Mouse (Mus musculus) limb, embryonic 15.5 days (tissue): ENCODE measurements around the gene Pex16. TPM values are rescaled to one million over a fixed set of nuclear protein-coding genes. Genes with fewer than 3 reads are reported as not detected.
"Not testable (repeated sequence)": the region's sequence is repeated elsewhere in the genome, so short reads cannot be mapped to it uniquely, and the experiment has no call there.

ENCODE experiments used
- ATAC-seq: fragments of 200-750 bp; cut with Nextera tagmentation; 2 replicates; pipeline ENCODE4 v1.8.0; 2017; ENCODE audit warnings: low read depth, moderate TSS enrichment; ENCODE audit not compliant: insufficient number of reproducible peaks, low FRiP score, low TSS enrichment
- H3K27ac ChIP-seq: fragments of 300-500 bp; sonication (generic); 2 replicates; pipeline ENCODE4 v1.5.1; 2015; ENCODE audit warnings: moderate library complexity, mild to moderate bottlenecking, inconsistent platforms
- H3K27me3 ChIP-seq: fragments of 300-500 bp; sonication (generic); 2 replicates; pipeline ENCODE4 v1.6.1; 2015; ENCODE audit warnings: inconsistent platforms
- H3K36me3 ChIP-seq: fragments of 300-500 bp; sonication (generic); 2 replicates; pipeline ENCODE4 v1.6.1; 2015; ENCODE audit warnings: inconsistent platforms
- H3K4me1 ChIP-seq: fragments of 300-500 bp; sonication (generic); 2 replicates; pipeline ENCODE4 v1.6.1; 2015; ENCODE audit warnings: inconsistent platforms
- H3K4me2 ChIP-seq: fragments of 300-500 bp; sonication (generic); 2 replicates; pipeline ENCODE4 v1.6.1; 2015; ENCODE audit warnings: mild to moderate bottlenecking, inconsistent platforms
- H3K4me3 ChIP-seq: fragments of 300-500 bp; sonication (generic); 2 replicates; pipeline ENCODE4 v1.5.1; 2015; ENCODE audit warnings: mild to moderate bottlenecking, inconsistent platforms
- H3K9ac ChIP-seq: fragments of 300-500 bp; sonication (generic); 2 replicates; pipeline ENCODE4 v1.6.1; 2015; ENCODE audit warnings: inconsistent platforms
- H3K9me3 ChIP-seq: fragments of 300-500 bp; sonication (generic); 2 replicates; pipeline ENCODE4 v1.6.1; 2016; ENCODE audit warnings: inconsistent platforms
- WGBS: fragments of 180-500 bp; shearing (Covaris S2); methylation state at CpG from one replicate; pipeline ENCODE4 v1.1.7; 2015; 5-methylcytosine and 5-hydroxymethylcytosine counted together
- polyA plus RNA-seq: library from polyadenylated mRNA; unstranded; fragments of >200 nt; fragmentation: Nextera tagmentation; extraction: Ambion mirVana; gene quantifications from 2 replicates; pipeline ENCODE4 v1.2.1, GENCODE M21; 2015

The Pex16 gene
- polyA plus RNA-seq, 1 experiment from 2014 or later = 25.2 TPM

- WGBS = 85% methylated on average over 8 of the region's 8 CpGs
- no peak overlapping the region for H3K27ac ChIP-seq
- ATAC-seq = no peak
- H3K36me3 ChIP-seq = peaks cover 12% of the 10 kb centered on the region
- no peaks in the 10 kb centered on the region for H3K9me3 ChIP-seq
- no peak overlapping the region for H3K4me2 ChIP-seq
- no peak overlapping the region for H3K4me3 ChIP-seq
- no peaks in the 10 kb centered on the region for H3K27me3 ChIP-seq
- H3K4me1 ChIP-seq = peaks cover 50% of the 10 kb centered on the region
- H3K9ac ChIP-seq = no peak overlapping the region
Measured at GRCm38 (mm10) chr2:92391116-92391515, 16.6 kb downstream of the Pex16 start.

- H3K36me3 ChIP-seq = peaks cover 6% of the 10 kb centered on the region
- H3K4me1 ChIP-seq = peaks cover 50% of the 10 kb centered on the region
- WGBS = 20% methylated on average over 11 of the region's 11 CpGs
- 0 out of 2 replicates have a peak overlapping the region, but pooled peaks have one; percentile 14 for H3K9ac ChIP-seq
- ATAC-seq = no peak
- no peaks in the 10 kb centered on the region for H3K9me3 ChIP-seq
- H3K27me3 ChIP-seq = no peaks in the 10 kb centered on the region
- H3K4me2 ChIP-seq = peak overlapping the region; percentile 51
- H3K27ac ChIP-seq = peak overlapping the region; percentile 61
- H3K4me3 ChIP-seq = peak overlapping the region; percentile 35
Measured at GRCm38 (mm10) chr2:92391703-92392317, 17.3 kb downstream of the Pex16 start.

GRCm38 (mm10) chr2:92392318-92393264, 18.1 kb downstream of the Pex16 start:
- 0 out of 2 replicates have a peak overlapping the region, but pooled peaks have one; percentile 14 for H3K9ac ChIP-seq
- peak overlapping the region; percentile 51 for H3K4me2 ChIP-seq
- H3K27me3 ChIP-seq = no peaks in the 10 kb centered on the region
- no peaks in the 10 kb centered on the region for H3K36me3 ChIP-seq
- H3K27ac ChIP-seq = peak overlapping the region; percentile 61
- no peaks in the 10 kb centered on the region for H3K9me3 ChIP-seq
- WGBS = 3% methylated on average over 26 of the region's 26 CpGs
- H3K4me1 ChIP-seq = peaks cover 49% of the 10 kb centered on the region
- no peak for ATAC-seq
- peak overlapping the region; percentile 35 for H3K4me3 ChIP-seq

GRCm38 (mm10) chr2:92395535-92395934, 21.1 kb downstream of the Pex16 start:
- ATAC-seq = no peak
- WGBS = 75% methylated on average over 3 of the region's 3 CpGs
- Histone ChIP-seq H3K27ac (no peak overlapping the region), H3K9me3 (no peaks in the 10 kb centered on the region), H3K4me3 (no peak overlapping the region), H3K9ac (no peak overlapping the region), H3K36me3 (no peaks in the 10 kb centered on the region), H3K4me1 (peaks cover 24% of the 10 kb centered on the region), H3K4me2 (no peak overlapping the region), H3K27me3 (peaks cover 10% of the 10 kb centered on the region; the same call in 1 of the 2 replicates)

GRCm38 (mm10) chr2:92397436-92397835, 23.0 kb downstream of the Pex16 start:
- Histone ChIP-seq H3K36me3 (no peaks in the 10 kb centered on the region), H3K4me2 (no peak overlapping the region), H3K9ac (no peak overlapping the region), H3K4me1 (peaks cover 18% of the 10 kb centered on the region), H3K4me3 (no peak overlapping the region), H3K27ac (no peak overlapping the region), H3K9me3 (no peaks in the 10 kb centered on the region), H3K27me3 (peaks cover 14% of the 10 kb centered on the region; the same call in 1 of the 2 replicates)
- ATAC-seq = no peak
- WGBS = 61% methylated on average over 1 of the region's 1 CpGs

- H3K9me3 ChIP-seq, H3K4me3 ChIP-seq, H3K27ac ChIP-seq, H3K36me3 ChIP-seq, H3K4me2 ChIP-seq, ATAC-seq, H3K9ac ChIP-seq: not testable (repeated sequence)
- H3K27me3 ChIP-seq = peaks cover 14% of the 10 kb centered on the region; the same call in 1 of the 2 replicates
- H3K4me1 ChIP-seq = peaks cover 11% of the 10 kb centered on the region
- 80% methylated on average over 4 of the region's 4 CpGs for WGBS
Measured at GRCm38 (mm10) chr2:92399877-92400276, 25.4 kb downstream of the Pex16 start.

GRCm38 (mm10) chr2:92400682-92401081, 26.2 kb downstream of the Pex16 start:
- no peak for ATAC-seq
- 3% methylated on average over 22 of the region's 22 CpGs for WGBS

GRCm38 (mm10) chr2:92401091-92401561, 26.6 kb downstream of the Pex16 start, which contains the start of gene Mapk8ip1:
Gene Mapk8ip1, minus strand, starts transcription at chr2:92401263.
- peaks cover 11% of the 10 kb centered on the region for H3K4me1 ChIP-seq
- H3K36me3 ChIP-seq = peaks cover 17% of the 10 kb centered on the region
- peak within 1 kb of the TSS; percentile 47 for H3K9ac ChIP-seq
- H3K4me2 ChIP-seq = peak within 1 kb of the TSS; percentile 94
- no peak within 1 kb of the TSS for H3K27ac ChIP-seq
- H3K9me3 ChIP-seq = no peaks in the 10 kb centered on the region
- peak within 1 kb of the TSS; percentile 60 for H3K4me3 ChIP-seq
- ATAC-seq = 0 out of 2 replicates have a peak, but pooled peaks have one; percentile 35
- WGBS = 5% methylated on average over 17 of the region's 59 CpGs
- H3K27me3 ChIP-seq = peaks cover 14% of the 10 kb centered on the region; the same call in 1 of the 2 replicates

More at GRCm38 (mm10) chr2:92400682-92401081, 26.2 kb downstream of the Pex16 start:
- Histone ChIP-seq H3K9ac (peak overlapping the region; percentile 47), H3K4me2 (peak overlapping the region; percentile 94), H3K27me3 (peaks cover 14% of the 10 kb centered on the region; the same call in 1 of the 2 replicates), H3K4me1 (peaks cover 11% of the 10 kb centered on the region), H3K36me3 (peaks cover 12% of the 10 kb centered on the region), H3K4me3 (peak overlapping the region; percentile 60), H3K27ac (no peak overlapping the region), H3K9me3 (no peaks in the 10 kb centered on the region)

- H3K9me3 ChIP-seq = no peaks in the 10 kb centered on the region
- no peak overlapping the region for H3K4me2 ChIP-seq
- WGBS = 75% methylated on average over 4 of the region's 4 CpGs
- ATAC-seq = no peak
- peaks cover 14% of the 10 kb centered on the region; the same call in 1 of the 2 replicates for H3K27me3 ChIP-seq
- H3K36me3 ChIP-seq = peaks cover 31% of the 10 kb centered on the region
- no peak overlapping the region for H3K9ac ChIP-seq
- peaks cover 11% of the 10 kb centered on the region for H3K4me1 ChIP-seq
- H3K27ac ChIP-seq = no peak overlapping the region
- H3K4me3 ChIP-seq = no peak overlapping the region
Measured at GRCm38 (mm10) chr2:92402591-92403326, 28.3 kb downstream of the Pex16 start.

- no peak overlapping the region for H3K9ac ChIP-seq
- H3K27ac ChIP-seq = no peak overlapping the region
- 92% methylated on average over 5 of the region's 5 CpGs for WGBS
Measured at GRCm38 (mm10) chr2:92403776-92404319, 29.4 kb downstream of the Pex16 start.

GRCm38 (mm10) chr2:92404737-92405136, 30.3 kb downstream of the Pex16 start:
- no peaks in the 10 kb centered on the region for H3K9me3 ChIP-seq
- peaks cover 8% of the 10 kb centered on the region; the same call in 1 of the 2 replicates for H3K27me3 ChIP-seq
- 78% methylated on average over 6 of the region's 6 CpGs for WGBS
- H3K27ac ChIP-seq = no peak overlapping the region
- peaks cover 11% of the 10 kb centered on the region for H3K4me1 ChIP-seq
- H3K4me2 ChIP-seq = no peak overlapping the region
- H3K4me3 ChIP-seq = no peak overlapping the region
- ATAC-seq = no peak
- H3K9ac ChIP-seq = no peak overlapping the region
- peaks cover 51% of the 10 kb centered on the region for H3K36me3 ChIP-seq

More at GRCm38 (mm10) chr2:92403776-92404319, 29.4 kb downstream of the Pex16 start:
- no peak overlapping the region for H3K4me3 ChIP-seq
- ATAC-seq = no peak
- H3K36me3 ChIP-seq = peaks cover 42% of the 10 kb centered on the region
- peaks cover 11% of the 10 kb centered on the region for H3K4me1 ChIP-seq
- H3K4me2 ChIP-seq = no peak overlapping the region
- H3K9me3 ChIP-seq = no peaks in the 10 kb centered on the region
- H3K27me3 ChIP-seq = peaks cover 14% of the 10 kb centered on the region; the same call in 1 of the 2 replicates
